Mouse (Mus musculus) neural tube, embryonic 13.5 days (tissue): ENCODE results near the gene Scaf8. TPM values are rescaled to one million over a fixed set of nuclear protein-coding genes. Genes with fewer than 3 reads are reported as not detected.
"Not testable (repeated sequence)": the region's sequence is repeated elsewhere in the genome, so short reads cannot be mapped to it uniquely, and the experiment has no call there.

Experiments used
- ATAC-seq: fragments of 200-750 bp; cut with Nextera tagmentation; 2 replicates; pipeline ENCODE4 v1.8.0; 2017; ENCODE audit warnings: low read depth, mild to moderate bottlenecking, moderate TSS enrichment, moderate library complexity
- H3K27ac ChIP-seq: fragments of 300-500 bp; sonication (generic); replicated peaks from 2 replicates; pipeline ENCODE4 v1.5.1; 2015; ENCODE audit warnings: moderate library complexity, mild to moderate bottlenecking, inconsistent platforms
- H3K27me3 ChIP-seq: fragments of 300-500 bp; sonication (generic); 2 replicates; pipeline ENCODE4 v1.6.1; 2015; ENCODE audit warnings: mild to moderate bottlenecking, inconsistent platforms
- H3K36me3 ChIP-seq: fragments of 300-500 bp; sonication (generic); 2 replicates; pipeline ENCODE4 v1.6.1; 2015; ENCODE audit warnings: mild to moderate bottlenecking, inconsistent platforms
- H3K4me1 ChIP-seq: fragments of 300-500 bp; sonication (generic); replicated peaks from 2 replicates; pipeline ENCODE4 v1.6.1; 2015; ENCODE audit warnings: inconsistent platforms
- H3K4me2 ChIP-seq: fragments of 300-500 bp; sonication (generic); 2 replicates; pipeline ENCODE4 v1.6.1; 2015; ENCODE audit warnings: inconsistent platforms, mild to moderate bottlenecking, moderate library complexity
- H3K4me3 ChIP-seq: fragments of 300-500 bp; sonication (generic); 2 replicates; pipeline ENCODE4 v1.5.1; 2015; ENCODE audit warnings: mild to moderate bottlenecking, inconsistent platforms
- H3K9ac ChIP-seq: fragments of 300-500 bp; sonication (generic); 2 replicates; pipeline ENCODE4 v1.6.1; 2015; ENCODE audit warnings: moderate library complexity, mild to moderate bottlenecking, inconsistent platforms
- H3K9me3 ChIP-seq: fragments of 300-500 bp; sonication (generic); 2 replicates; pipeline ENCODE4 v1.6.1; 2016; ENCODE audit warnings: inconsistent platforms
- WGBS: fragments of 180-500 bp; shearing (Covaris S2); methylation state at CpG from one replicate; pipeline ENCODE4 v1.1.7; 2015; 5-methylcytosine and 5-hydroxymethylcytosine counted together
- polyA plus RNA-seq: library from polyadenylated mRNA; unstranded; fragments of >200 nt; fragmentation: Nextera tagmentation; extraction: Ambion mirVana; gene quantifications from 2 replicates; pipeline ENCODE4 v1.2.1, GENCODE M21; 2015

Scaf8 gene
- polyA plus RNA-seq, 1 experiment from 2014 or later: 17.2 TPM

DNA sequence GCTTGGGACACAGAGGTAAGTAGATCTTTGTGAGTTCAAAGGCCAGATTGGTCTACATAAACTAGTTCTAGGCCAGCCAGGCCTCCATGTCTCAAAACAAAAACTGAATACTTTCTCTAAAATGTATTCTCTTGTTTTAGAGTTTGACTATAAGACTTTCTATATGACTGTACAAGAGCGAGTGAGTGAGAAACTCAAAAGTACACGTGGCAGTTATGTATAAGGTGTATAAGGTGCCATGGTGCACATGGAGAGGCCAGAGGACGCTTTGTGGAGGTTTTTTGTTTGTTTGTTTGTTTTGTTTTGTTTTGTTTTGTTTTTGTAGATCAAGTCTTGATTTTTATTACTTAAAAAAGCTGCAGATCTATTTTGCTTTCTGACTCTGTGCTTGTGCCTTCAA lies 15.0 kb downstream of the Scaf8 start:
- Histone ChIP-seq H3K27me3 (no peaks in the 10 kb centered on the region), H3K4me2 (no peak overlapping the region), H3K9ac (no peak overlapping the region), H3K36me3 (peaks cover 14% of the 10 kb centered on the region), H3K4me1 (no peaks in the 10 kb centered on the region), H3K4me3 (no peak overlapping the region), H3K27ac (no peak overlapping the region), H3K9me3 (no peaks in the 10 kb centered on the region)
- 97% methylated on average over 3 of the region's 3 CpGs for WGBS
- ATAC-seq: no peak

DNA sequence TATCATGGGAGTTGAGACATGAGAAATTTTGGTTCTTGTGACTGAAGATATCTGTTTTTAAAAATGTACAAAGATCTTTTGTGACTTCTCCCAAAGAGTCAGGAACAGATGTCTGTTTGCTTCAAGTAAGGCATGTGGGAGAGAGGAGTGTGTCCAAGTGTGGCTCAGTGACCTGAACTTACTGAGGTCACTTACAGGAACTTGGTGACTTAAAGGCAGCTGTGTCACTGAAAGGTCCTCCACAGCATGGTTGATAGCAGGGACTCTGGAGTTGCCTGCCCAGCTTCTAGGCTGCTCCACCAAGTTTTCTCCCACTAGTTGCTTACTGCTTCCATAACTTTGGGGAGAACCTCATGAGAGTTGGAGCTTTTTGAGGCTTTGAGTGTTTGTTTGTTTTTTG lies 20.6 kb downstream of the Scaf8 start:
- H3K27me3 ChIP-seq: no peaks in the 10 kb centered on the region
- peaks cover 18% of the 10 kb centered on the region for H3K4me1 ChIP-seq

DNA sequence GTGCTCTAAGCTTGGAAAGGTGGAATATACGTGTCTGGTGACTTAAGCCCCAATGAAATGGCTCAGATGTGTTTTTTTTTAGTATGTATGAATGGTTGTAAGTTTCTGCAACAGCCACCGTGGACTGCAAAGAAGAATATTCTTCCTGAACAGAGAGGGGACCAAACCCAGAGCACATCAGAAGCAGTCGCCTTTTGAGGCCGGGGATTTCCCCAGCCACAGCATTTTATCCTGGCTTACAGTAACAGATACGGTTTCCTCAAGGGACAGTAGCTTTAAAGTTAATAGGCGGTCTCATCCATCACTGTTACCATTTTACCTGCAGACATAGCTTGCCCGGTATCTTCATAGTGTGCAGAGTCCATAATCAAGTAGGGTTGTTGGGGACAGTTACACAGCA lies 21.4 kb downstream of the Scaf8 start:
- ATAC-seq: no peak
- H3K4me1 ChIP-seq: peaks cover 18% of the 10 kb centered on the region
- no peaks in the 10 kb centered on the region for H3K27me3 ChIP-seq
- no peak overlapping the region for H3K27ac ChIP-seq
- H3K36me3 ChIP-seq: 0 out of 2 replicates have a peak, but pooled peaks cover 10% of the 10 kb centered on the region
- WGBS: 84% methylated on average over 7 of the region's 7 CpGs
- H3K9ac ChIP-seq: no peak overlapping the region
- H3K4me3 ChIP-seq: no peak overlapping the region
- no peaks in the 10 kb centered on the region for H3K9me3 ChIP-seq
- no peak overlapping the region for H3K4me2 ChIP-seq

More for the DNA sequence above, 20.6 kb downstream of the Scaf8 start:
- Histone ChIP-seq H3K9me3 (no peaks in the 10 kb centered on the region), H3K4me3 (no peak overlapping the region), H3K4me2 (no peak overlapping the region), H3K36me3 (peaks cover 13% of the 10 kb centered on the region), H3K9ac (no peak overlapping the region), H3K27ac (no peak overlapping the region)
- no peak for ATAC-seq

GRCm38 (mm10) chr17:3138387-3138786 lies 23.6 kb downstream of the Scaf8 start:
- no peak overlapping the region for H3K27ac ChIP-seq
- ATAC-seq: no peak
- H3K9ac ChIP-seq: no peak overlapping the region
- no peaks in the 10 kb centered on the region for H3K9me3 ChIP-seq
- no peak overlapping the region for H3K4me2 ChIP-seq
- 77% methylated on average over 3 of the region's 3 CpGs for WGBS
- H3K36me3 ChIP-seq: 0 out of 2 replicates have a peak, but pooled peaks cover 7% of the 10 kb centered on the region
- H3K4me3 ChIP-seq: no peak overlapping the region
- peaks cover 18% of the 10 kb centered on the region for H3K4me1 ChIP-seq
- H3K27me3 ChIP-seq: no peaks in the 10 kb centered on the region

GRCm38 (mm10) chr17:3140100-3140499 lies 25.3 kb downstream of the Scaf8 start:
- peaks cover 18% of the 10 kb centered on the region for H3K4me1 ChIP-seq
- no peak overlapping the region for H3K4me2 ChIP-seq
- H3K36me3 ChIP-seq: peaks cover 8% of the 10 kb centered on the region; the same call in 1 of the 2 replicates
- H3K9me3 ChIP-seq: no peaks in the 10 kb centered on the region
- H3K27me3 ChIP-seq: no peaks in the 10 kb centered on the region
- H3K9ac ChIP-seq: no peak overlapping the region
- H3K27ac ChIP-seq: no peak overlapping the region
- no peak for ATAC-seq
- WGBS: 91% methylated on average over 1 of the region's 1 CpGs
- H3K4me3 ChIP-seq: no peak overlapping the region

DNA sequence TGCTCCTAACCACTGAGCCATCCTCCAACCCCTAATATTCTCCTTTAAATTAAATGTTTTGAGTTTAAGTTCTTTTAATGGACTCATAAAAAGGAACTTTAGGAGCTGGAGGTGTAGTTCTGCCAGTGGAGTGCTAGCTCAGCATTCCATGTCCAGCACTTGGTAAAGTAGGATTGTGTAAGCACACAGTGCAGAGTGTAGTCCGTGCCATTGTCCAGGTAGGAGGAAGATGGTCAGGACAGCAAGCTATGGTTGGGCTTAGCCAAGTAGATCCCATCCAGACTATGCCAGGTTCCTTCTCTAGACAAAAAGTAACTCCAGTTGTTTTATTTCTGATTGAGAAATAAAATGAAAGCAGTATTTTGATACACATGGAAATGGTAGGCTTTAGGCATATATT lies 34.1 kb downstream of the Scaf8 start:
- no peak overlapping the region for H3K4me3 ChIP-seq
- no peak overlapping the region for H3K9ac ChIP-seq
- no peak overlapping the region for H3K27ac ChIP-seq
- H3K9me3 ChIP-seq: no peaks in the 10 kb centered on the region
- H3K4me2 ChIP-seq: no peak overlapping the region
- 89% methylated on average over 1 of the region's 1 CpGs for WGBS
- ATAC-seq: no peak
- peaks cover 25% of the 10 kb centered on the region for H3K36me3 ChIP-seq
- H3K27me3 ChIP-seq: no peaks in the 10 kb centered on the region
- no peaks in the 10 kb centered on the region for H3K4me1 ChIP-seq

GRCm38 (mm10) chr17:3149541-3149940 lies 34.8 kb downstream of the Scaf8 start:
- ATAC-seq: no peak
- 59% methylated on average over 1 of the region's 1 CpGs for WGBS
- Histone ChIP-seq H3K9me3 (no peaks in the 10 kb centered on the region), H3K4me2 (no peak overlapping the region), H3K4me3 (no peak overlapping the region), H3K4me1 (no peaks in the 10 kb centered on the region), H3K27ac (no peak overlapping the region), H3K36me3 (peaks cover 31% of the 10 kb centered on the region), H3K27me3 (no peaks in the 10 kb centered on the region), H3K9ac (no peak overlapping the region)

DNA sequence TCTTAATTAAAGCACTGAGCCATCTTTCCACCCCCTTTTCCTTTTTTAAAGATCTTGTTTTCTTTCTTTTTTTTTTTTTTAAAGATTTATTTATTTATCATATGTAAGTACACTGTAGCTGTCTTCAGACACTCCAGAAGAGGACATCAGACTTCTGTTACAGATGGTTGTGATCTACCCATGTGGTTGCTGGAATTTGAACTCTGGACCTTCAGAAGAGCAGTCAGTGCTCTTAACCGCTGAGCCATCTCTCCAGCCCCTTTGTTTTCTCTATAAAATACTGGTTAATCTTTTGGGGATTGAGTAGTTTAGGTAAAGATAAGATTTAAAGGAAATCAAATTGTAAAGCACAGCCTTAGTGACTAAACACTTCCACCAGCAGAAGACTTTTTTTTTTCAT lies 35.9 kb downstream of the Scaf8 start:
- 95% methylated on average over 1 of the region's 1 CpGs for WGBS
- H3K4me2 ChIP-seq, H3K9ac ChIP-seq, H3K27ac ChIP-seq, ATAC-seq, H3K9me3 ChIP-seq, H3K4me1 ChIP-seq, H3K4me3 ChIP-seq, H3K27me3 ChIP-seq: not testable (repeated sequence)
- peaks cover 27% of the 10 kb centered on the region for H3K36me3 ChIP-seq

DNA sequence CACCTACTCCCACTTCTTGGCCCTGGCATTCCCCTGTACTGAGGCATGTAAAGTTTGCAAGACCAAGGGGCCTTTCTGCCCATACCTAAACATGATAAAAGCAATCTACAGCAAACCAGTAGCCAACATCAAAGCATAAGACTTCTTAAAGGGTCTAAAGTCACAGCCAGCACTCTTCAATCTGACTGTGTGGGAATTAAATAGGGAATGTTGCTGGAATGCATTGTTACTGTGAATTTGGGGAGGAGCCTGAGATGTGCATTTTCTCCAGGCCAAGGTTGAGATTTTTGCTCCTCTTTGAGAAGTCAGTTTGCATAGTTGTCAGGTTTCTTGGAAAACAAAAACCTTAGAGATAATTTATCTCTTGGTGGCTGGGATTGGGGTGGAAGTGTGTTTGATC lies 36.4 kb downstream of the Scaf8 start:
- ATAC-seq: no peak
- Histone ChIP-seq H3K36me3 (peaks cover 31% of the 10 kb centered on the region), H3K4me3 (no peak overlapping the region), H3K4me1 (no peaks in the 10 kb centered on the region), H3K9ac (no peak overlapping the region), H3K27me3 (no peaks in the 10 kb centered on the region), H3K9me3 (no peaks in the 10 kb centered on the region), H3K4me2 (no peak overlapping the region), H3K27ac (no peak overlapping the region)

- WGBS: 94% methylated on average over 9 of the region's 9 CpGs
- H3K9ac ChIP-seq, H3K4me2 ChIP-seq, H3K4me1 ChIP-seq, H3K27ac ChIP-seq, H3K27me3 ChIP-seq, H3K4me3 ChIP-seq, ATAC-seq, H3K9me3 ChIP-seq: not testable (repeated sequence)
- H3K36me3 ChIP-seq: peaks cover 31% of the 10 kb centered on the region
These were observed 41.4 kb downstream of the Scaf8 start for GRCm38 (mm10) chr17:3156176-3156575.

DNA sequence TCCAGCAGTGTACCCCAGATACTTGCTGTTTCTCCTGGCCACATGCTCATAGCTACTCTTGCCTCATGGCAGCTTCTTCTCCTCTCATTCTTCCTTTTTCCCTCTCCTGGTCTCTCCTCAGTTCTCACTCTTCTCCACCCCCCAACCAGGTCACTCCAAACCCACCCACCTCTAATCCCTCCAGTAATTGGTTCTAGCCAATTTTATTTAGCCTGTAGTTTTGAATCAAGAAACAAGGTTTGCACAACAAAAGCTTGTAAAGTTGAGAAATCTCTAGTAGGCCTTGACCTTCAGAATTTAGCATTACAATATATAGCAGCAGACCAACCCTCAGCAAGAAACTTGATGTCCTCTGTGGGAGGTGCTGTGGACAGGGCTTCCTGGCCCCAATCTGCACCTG lies 42.2 kb downstream of the Scaf8 start:
- no peak overlapping the region for H3K27ac ChIP-seq
- H3K9ac ChIP-seq: no peak overlapping the region
- no peaks in the 10 kb centered on the region for H3K9me3 ChIP-seq
- H3K4me3 ChIP-seq: no peak overlapping the region
- no peaks in the 10 kb centered on the region for H3K4me1 ChIP-seq
- ATAC-seq: no peak
- H3K36me3 ChIP-seq: peaks cover 33% of the 10 kb centered on the region
- H3K4me2 ChIP-seq: no peak overlapping the region
- H3K27me3 ChIP-seq: no peaks in the 10 kb centered on the region

GRCm38 (mm10) chr17:3162905-3163304 lies 48.1 kb downstream of the Scaf8 start:
- Histone ChIP-seq H3K36me3 (peaks cover 31% of the 10 kb centered on the region), H3K4me2 (no peak overlapping the region), H3K9me3 (no peaks in the 10 kb centered on the region), H3K9ac (no peak overlapping the region), H3K4me1 (no peaks in the 10 kb centered on the region), H3K27me3 (no peaks in the 10 kb centered on the region), H3K4me3 (no peak overlapping the region), H3K27ac (no peak overlapping the region)
- no peak for ATAC-seq
- 93% methylated on average over 4 of the region's 4 CpGs for WGBS

DNA sequence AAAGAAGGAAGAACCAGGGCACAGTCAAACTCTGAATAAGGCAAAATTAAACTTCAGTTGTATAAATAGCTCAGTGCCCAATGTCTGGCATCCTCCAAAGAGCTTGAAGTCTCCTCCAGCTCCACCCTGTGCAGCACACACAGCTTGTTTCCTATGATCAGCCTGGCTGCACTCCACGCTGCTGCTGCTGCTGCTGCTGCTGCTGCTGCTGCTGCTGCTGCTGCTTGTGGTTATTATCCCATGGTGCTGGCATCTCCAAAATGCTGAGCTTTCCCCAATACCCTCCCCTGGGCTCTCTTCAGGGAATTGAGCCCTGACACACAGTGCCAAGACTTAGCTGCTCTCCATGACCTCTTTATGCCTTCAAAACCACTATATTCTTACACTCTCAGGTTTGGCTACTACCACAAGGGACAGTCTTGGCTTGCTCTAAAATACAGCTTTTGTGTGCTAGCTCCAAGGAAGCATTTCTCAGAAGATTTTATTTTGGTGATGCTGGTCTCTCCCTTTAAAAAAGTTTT lies 65.7 kb downstream of the Scaf8 start:
- not testable (repeated sequence) for H3K4me3 ChIP-seq, H3K9ac ChIP-seq, H3K4me2 ChIP-seq, ATAC-seq, H3K9me3 ChIP-seq, H3K27ac ChIP-seq, H3K4me1 ChIP-seq, H3K27me3 ChIP-seq
- peaks cover 65% of the 10 kb centered on the region for H3K36me3 ChIP-seq
- 95% methylated on average over 1 of the region's 1 CpGs for WGBS
